Mouse (Mus musculus): Measurements from ENCODE around the gene Zranb3. TPM values are rescaled to one million over a fixed set of nuclear protein-coding genes. Genes with fewer than 3 reads are reported as not detected.
"Not testable (repeated sequence)": the region's sequence is repeated elsewhere in the genome, so short reads cannot be mapped to it uniquely, and the experiment has no call there.

The Zranb3 gene
- polyA plus RNA-seq, 1 experiment from 2014 or later: 4.6 TPM

DNA sequence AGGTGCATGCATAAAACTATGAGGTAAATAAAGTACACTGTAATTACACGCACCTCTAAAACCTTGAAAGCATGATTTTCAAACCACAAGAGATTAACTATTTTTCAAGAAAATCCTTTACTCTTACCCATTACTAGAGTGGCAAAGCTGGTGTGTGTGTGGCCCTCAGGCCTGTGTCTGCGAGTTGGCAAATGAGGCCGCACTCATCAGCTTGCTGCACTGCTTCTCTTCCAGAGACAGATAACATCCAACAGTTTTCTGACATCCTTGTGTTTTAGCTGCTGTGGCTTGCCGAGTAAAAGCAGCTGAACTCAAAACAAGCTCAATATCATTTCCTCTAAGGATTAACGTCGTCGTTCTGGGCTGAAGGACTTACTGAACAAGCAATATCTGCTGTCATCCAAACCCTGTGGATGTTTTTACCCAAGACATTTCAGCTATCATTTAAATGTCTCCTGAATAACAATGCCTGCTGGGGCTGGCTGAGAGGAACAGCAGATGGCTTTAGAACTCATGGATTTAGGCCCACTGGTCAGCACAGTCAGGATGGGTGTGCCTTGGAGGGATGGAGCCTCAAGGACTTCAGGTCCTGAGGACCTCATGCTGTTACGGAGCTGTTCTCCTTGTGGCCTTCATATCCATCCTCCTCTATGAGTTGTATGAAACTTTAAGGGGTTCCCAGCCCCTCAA, 42.0 kb downstream of the Zranb3 start:
- DNase-seq (ENCODE audit: low spot score): no peak

DNA sequence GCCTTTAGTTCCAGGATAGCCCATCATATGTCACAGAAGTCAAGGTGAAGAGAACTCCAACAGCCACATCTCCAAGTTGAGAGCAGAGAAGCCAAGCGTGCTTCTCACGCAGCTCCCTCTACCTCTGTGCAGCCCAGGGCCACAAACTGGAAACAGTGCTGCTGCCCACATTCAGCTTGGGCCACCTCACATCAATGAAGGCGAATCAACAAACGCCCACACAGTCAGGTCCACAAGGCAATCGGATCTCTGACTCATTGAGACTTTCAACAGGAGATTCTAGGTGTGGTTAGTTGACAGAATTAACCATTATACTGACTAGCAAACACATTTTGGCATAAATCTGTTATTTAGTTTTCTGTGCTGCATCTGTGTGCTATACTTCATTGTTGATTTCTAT, 44.2 kb downstream of the Zranb3 start:
- no peak for DNase-seq (ENCODE audit: low spot score)

DNA sequence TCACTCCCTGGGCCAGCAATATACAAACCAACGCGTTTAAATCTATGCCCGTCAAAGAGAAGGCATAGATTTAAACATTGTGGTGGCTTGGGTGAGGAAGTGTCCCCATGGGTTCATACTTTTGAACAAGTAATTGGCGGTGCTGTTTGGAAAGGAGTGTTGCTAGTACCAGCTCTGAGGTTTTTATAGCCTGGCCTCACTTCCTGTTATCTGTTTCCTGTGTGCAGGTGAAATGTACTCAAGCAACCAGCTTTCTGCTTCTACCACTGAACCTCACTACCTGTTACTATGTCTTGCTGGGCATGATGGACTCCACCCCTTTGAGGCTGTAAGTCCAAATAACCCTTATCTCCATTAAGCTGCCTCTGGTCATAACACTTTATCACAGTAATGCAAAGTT, 45.6 kb downstream of the Zranb3 start:
- DNase-seq (ENCODE audit: low spot score): peak; percentile 16

DNA sequence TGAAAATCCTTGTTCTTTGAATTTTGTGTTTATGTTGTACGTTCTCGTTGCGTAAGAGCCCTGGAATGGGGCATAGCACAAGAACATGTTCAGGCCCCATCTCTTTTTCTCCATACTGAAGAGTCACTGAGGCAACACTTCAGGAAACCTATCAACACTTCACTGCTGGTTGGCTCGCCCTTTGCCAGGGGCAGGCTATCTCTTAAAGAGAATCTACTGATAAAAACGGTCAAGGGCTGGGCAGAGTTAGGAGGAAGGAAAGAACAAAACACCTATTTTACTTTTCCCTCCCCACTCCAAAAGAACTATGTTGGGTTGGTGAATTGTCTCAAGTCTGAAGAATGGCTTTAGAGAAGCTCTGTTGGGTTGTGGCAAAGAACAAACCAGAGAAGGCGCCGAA, 55.9 kb downstream of the Zranb3 start:
- DNase-seq (ENCODE audit: low spot score): no peak

DNA sequence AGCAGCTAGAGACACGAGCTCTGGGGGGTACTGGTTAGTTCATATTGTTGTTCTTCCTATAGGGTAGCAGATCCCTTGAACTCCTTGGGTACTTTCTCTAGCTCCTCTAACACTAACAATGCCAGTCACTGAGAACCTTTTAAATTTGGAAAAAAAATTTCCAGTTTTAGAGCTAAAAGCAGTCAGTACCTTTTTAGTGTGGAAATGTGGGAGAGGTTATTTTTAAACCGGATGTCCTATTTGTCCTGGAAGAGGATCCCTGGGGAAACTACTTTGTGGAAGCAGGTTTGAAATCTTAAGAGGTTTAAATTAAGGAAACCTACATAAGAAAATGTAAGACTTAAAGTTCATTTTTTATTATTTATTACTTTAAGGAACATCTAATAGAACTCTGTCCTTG, 56.4 kb downstream of the Zranb3 start:
- no peak for DNase-seq (ENCODE audit: low spot score)

DNA sequence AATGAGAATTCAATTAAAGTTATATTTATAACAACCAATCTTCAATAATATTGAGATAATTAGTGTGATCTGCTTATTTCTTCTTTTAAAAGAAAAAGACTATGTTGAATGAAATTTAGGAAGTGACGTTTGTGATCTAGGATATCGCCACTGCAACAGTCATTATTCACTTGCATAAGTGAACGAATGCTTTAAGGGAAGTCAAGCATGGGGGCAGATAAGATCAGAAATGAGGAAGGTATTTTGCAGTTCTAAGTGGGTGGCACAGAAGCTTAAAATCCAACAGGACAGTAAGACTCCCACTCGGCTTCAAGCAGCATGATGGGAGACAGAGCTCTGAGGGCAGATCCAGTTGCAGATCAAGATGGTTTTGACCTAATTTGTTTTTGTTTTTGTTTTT, 58.7 kb downstream of the Zranb3 start:
- DNase-seq (ENCODE audit: low spot score): no peak

GRCm38 (mm10) chr1:128036296-128036695, 66.6 kb downstream of the Zranb3 start:
- DNase-seq (ENCODE audit: low spot score): no peak

DNA sequence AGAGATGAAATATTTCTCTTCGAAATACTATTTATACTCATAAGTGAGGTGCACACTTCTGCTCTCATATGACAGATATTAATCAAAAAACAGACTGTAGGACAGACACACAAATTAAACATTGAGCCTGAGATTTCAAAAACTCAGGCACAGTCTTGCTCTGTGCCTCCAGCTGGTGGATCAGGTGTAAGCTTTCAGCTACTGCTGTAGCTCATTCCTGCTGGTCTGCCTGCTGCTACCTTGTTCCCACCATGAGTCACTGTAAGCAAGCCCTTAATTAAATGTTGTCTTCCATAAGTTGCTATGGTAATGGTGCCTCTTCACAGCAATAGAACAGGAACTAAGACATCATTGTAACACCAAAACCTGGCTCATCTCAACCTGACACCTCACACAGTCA, 70.7 kb downstream of the Zranb3 start:
- DNase-seq (ENCODE audit: low spot score): no peak

DNA sequence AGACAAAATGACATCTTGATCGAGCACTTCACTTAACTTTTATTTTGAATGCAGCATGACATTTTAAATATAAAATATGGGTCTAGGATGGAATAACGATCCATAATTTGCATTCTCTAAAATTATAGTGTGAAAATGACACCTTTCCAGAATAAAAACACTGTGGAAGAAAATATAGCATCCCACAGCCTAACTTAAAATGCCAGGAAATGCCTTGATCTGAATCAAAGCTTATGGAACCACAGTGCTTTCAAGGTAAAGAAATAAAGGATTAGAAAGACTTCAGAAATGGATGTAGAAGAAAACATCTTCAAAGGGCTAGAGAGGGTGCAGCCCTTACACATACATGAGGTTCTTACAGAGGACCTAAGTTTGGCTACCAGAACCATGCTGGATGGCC, 71.3 kb downstream of the Zranb3 start:
- no peak for DNase-seq (ENCODE audit: low spot score)

DNA sequence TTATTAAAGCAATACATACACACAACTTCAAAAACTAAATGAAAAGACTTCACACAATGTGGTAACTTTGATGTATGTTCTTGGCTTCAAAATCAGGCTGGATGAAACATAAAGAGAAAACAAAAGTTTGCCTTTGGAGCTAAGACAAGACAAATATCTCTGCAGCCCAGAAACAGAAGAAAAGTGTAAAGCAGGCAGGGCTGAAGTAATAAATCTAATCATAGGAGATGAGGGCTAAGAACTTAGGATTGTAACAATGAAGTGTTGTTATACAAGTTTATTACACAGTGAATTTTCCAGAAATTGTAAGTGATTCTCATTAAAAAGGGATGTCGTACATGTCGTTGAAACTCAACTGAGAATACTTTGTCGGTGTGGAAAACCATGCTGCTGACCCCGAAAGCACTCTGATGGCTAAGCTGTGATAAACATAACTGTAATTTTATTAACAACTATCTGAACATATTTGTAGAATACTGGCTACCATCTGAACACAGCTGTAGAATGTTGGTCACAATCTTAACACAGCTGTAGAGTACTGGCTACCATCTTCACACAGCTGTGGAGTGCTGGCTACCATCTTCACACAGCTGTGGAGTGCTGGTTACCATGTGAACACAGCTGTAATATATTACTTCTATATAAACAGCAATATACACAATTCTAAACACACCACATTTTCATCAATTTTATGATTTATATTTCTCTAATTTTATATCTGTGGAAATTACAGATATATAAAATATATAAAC, 78.3 kb downstream of the Zranb3 start:
- DNase-seq (ENCODE audit: low spot score): no peak

DNA sequence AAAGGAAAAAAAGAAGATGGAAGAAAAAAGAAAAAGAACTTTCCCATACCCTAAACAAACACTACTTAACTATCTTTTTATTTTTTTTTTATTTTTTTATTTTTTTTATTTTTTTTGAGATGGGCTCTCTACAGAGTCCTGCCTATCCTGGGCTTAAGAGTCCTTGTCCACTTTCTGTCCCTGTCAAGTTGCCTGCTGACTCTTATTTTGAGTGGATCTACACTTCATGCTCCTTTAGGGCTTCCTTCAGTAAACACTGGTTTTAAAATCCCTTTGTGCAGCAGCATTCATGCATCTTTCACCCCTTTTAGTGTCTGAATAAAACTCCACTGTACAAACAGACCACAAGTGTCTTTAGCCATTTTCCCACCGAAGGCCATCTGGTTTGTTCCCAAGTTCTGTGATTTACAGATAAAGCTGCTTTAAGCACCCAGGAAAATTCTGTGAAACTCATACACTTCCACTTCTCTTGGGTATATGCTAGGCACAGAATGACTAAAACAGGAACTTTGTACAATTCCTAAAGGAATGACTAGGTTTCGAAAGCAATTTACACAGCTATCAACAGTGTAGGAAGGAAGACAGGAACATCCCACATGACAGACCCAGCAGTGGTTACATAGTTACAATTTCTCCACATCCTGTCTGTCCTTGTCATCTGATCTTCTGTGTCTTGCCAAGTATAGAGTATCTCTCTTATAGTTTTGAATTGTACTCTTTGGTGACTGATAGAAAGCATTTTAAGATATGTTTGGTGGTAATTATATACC, 82.7 kb downstream of the Zranb3 start:
- DNase-seq (ENCODE audit: low spot score): no peak

DNA sequence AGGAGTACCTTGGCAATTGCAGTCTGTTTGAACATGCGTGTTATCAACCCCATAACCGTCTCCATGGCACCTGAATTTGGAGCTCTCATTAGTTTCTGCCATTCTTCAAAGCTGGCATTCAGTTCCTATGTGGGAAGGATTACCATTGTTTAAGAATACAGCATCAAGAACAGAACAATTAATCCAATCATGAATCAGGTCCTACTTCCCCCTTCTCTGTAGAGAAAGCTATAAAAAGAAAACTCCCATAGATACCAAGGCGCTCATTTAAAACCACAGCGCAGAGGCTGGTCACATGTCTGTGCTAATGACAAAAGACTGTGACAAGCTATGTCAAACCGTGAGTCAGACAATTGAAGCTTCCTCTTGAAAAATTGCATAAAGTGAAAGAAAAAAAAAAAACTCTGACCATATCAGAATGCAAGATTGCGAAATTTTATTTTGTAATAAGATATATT, 86.8 kb downstream of the Zranb3 start:
- no peak for DNase-seq (ENCODE audit: low spot score)

- no peak for DNase-seq (ENCODE audit: low spot score)
Observed at GRCm38 (mm10) chr1:128013698-128014386, 89.0 kb downstream of the Zranb3 start.

DNA sequence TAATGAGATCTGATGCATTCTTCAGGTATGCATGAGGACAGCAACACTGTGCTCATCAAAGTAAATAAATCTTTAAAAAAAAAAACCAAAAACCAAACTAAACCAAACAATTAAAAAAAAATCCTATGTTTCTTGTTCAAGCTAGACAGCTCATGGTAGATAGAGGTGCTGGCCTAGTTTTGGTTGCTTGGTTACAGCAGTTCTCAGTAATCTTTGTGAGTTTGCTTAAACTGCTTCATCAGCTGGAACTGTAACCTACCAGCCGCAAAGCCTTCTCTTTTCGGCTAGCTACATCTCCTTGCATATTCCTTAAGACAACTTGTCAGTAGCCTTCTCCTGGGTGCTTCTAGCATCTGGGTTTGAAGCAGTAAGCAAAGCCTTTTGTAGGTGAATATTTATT, 93.1 kb downstream of the Zranb3 start:
- DNase-seq (ENCODE audit: low spot score): no peak

GRCm38 (mm10) chr1:128006042-128006600, 96.7 kb downstream of the Zranb3 start:
- not testable (repeated sequence) for DNase-seq (ENCODE audit: low spot score)

DNA sequence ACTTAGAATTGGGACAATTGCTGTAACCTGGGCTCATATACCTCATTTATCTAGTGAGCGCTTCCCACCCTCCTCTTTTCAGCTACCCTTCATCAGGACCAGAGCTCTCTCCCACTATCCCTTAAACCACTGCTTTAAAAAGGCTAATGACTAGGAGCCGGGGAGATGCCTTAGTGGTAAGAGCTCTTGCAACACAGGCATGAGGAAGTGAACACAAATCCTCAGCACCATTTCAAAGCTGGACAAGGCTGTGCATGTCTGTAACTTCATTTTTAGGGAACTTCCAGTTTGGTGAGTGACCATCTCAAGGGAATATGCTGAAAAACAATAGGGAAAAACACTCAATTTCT, 98.5 kb downstream of the Zranb3 start:
- no peak for DNase-seq (ENCODE audit: low spot score)

- no peak for DNase-seq (ENCODE audit: low spot score)
Observed at GRCm38 (mm10) chr1:128003712-128004370, 99.0 kb downstream of the Zranb3 start.

DNA sequence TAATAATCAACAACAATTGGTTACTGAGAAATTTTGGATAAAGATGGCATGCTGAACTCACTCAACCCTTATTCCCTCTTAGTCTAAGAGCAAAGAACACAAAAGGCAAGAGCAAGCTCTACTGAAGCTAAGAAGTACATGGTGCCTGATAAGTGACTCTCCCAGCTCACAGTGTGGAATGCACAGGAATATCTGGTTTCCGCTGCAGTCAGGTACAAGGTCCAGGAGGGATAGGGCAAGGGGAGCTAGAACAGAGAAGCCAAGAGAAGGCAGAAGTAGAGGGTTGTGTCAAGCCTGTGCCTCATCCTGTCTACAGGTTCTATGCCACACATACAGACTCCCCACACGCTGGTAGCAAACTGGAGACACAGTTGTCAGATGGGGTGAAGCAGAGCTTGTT, 100.7 kb downstream of the Zranb3 start:
- DNase-seq (ENCODE audit: low spot score): no peak

DNA sequence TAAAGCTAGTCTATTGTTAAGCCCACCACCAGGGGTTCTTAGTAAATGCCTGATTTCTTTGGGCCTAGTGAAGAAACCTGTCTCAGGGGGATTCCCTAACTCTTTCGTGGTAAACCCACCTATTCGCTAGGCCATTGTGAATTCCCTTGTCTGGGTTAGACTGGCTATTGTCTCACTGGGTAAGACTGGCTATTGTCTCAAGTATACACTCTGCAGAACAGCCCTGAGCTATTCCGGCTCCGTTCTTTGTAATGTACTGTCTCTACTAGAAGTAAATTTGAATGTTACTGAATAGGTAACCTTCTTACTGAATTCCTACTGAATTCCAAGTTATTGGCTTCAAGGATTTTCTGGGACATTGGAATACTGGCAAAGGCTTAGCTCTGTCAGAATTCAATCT, 101.9 kb downstream of the Zranb3 start:
- DNase-seq (ENCODE audit: low spot score): not testable (repeated sequence)

GRCm38 (mm10) chr1:127993892-127994291, 109.0 kb downstream of the Zranb3 start:
- DNase-seq (ENCODE audit: low spot score): no peak
